Mouse (Mus musculus) small intestine, adult 10 weeks (tissue): ENCODE measurements around the gene C030005K15Rik. TPM values are rescaled to one million over a fixed set of nuclear protein-coding genes. Genes with fewer than 3 reads are reported as not detected.

Experiments
- polyA plus RNA-seq: library from polyadenylated mRNA; stranded (reverse); fragments of 350-450 nt; fragmentation: Illumina TruSeq; extraction: RNeasy Lipid Tissue Mini Kit (QIAGEN cat#74804); gene quantifications from one replicate; pipeline ENCODE4 v1.2.3, GENCODE M21; 2014; ENCODE audit warnings: low replicate concordance

C030005K15Rik gene
- polyA plus RNA-seq: not detected

GRCm38 (mm10) chr10:97726655-97727054, at the start of gene C030005K15Rik:
Gene C030005K15Rik (minus strand): TSS chr10:97726755.

GRCm38 (mm10) chr10:97692913-97693312, 33.6 kb downstream of the C030005K15Rik start, which contains the start of gene Ccer1:
Gene Ccer1 (plus strand): TSS chr10:97693059.

Other genes starting within 250 kb of the C030005K15Rik start
- gene Dcn, start 247.1 kb downstream of the C030005K15Rik start, polyA plus RNA-seq: 316 TPM
- 49.0 TPM for gene Lum, start 161.6 kb downstream of the C030005K15Rik start, polyA plus RNA-seq
- not detected for gene Kera, start 119.9 kb downstream of the C030005K15Rik start, polyA plus RNA-seq
- 0.48 TPM for gene Epyc, start 82.7 kb downstream of the C030005K15Rik start, polyA plus RNA-seq
- not detected for gene Ccer1, start 33.7 kb downstream of the C030005K15Rik start, polyA plus RNA-seq